Mouse (Mus musculus): Measurements from ENCODE around the gene Mboat1.

Gene Mboat1

DNA sequence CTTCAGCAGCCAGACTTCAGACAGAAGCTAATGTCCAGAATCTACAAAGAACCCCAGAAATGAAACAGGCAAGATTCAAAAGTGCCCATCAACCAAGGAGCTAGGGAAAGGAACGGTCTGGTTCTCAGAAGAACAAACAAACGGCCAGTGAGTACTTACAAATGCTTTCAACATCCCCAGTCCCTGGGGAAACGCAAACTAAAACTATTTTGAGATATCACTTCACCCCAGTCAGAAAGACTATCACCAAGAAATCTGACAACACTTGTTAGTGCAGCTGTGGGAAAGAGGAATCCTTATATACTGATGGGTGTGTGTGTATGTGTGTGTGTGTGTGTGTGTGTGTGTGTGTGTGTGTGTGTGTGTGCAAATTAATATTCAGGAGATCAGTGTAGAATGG, 116.4 kb downstream of the Mboat1 start:
- peak in 1 of 2 experiments; percentile 28 for DNase-seq

DNA sequence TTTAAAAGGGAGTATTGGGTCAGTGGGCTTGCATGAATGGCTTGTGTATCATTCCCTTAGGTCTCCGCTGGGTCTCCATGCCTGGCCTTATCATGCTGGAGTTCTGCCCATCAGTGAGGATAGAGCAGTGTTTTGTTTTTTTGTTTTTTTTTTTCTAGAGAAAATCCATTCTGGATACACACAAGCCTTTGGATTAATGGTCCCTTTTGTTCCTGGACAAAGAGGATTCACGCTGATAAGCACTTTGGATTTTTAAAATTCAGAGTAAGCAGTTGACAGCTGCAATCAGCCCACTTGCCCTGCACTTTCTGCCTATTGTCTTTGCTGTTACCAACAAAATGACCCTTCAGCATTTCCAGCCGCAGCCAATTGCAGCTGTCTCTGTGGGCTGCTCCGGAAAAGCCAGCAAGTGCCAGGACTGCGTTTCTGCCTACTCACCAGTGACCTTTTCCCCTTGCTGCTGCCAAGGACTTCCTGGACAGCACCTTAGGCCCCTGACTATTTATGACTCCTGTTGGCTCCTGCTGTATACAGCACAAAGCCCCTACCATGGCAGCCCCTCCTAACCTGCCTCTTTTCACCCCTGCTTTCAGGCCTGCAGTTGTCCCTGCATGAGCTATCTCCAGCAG, 117.5 kb downstream of the Mboat1 start:
- peak; percentile 15 to 25 for DNase-seq

DNA sequence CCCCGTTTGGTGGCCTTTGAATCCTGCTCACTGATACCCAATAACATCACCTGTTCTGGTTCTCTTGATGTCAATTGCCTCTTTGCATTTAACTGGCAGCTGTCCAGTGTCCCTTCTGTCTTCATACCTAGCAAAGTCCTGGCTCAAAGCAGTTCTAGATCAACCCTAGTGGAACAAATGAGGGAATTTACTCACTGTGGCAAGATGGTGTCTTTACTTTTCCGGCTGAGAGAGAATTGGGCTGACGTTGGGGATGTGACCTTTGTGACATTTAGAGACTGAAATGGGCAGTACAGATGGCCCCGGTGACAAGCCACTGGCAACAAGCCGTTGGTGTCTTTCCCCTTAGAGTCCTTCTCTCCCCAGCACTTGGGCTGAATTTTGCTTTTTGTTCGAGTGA, 118.1 kb downstream of the Mboat1 start:
- no peak for DNase-seq

DNA sequence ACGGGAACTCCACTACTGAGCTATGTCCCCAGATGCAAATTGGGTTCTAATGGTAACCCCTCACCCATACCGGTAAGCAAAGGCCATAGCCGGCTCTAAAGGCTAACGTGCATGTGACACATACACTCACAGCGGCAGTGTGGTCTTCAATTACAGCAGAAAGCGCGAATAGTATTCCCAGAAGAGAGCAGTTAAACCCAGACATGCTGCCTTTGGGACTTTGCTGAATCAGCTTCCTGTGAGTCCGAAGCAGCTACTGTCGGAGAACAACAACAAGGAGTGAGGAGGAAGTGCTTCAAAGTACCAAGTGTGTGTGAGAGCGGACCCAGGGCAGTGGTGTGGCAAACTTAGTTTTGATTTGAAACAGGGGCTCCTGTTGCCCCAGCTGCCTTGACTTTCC, 122.5 kb downstream of the Mboat1 start:
- DNase-seq: no peak

DNA sequence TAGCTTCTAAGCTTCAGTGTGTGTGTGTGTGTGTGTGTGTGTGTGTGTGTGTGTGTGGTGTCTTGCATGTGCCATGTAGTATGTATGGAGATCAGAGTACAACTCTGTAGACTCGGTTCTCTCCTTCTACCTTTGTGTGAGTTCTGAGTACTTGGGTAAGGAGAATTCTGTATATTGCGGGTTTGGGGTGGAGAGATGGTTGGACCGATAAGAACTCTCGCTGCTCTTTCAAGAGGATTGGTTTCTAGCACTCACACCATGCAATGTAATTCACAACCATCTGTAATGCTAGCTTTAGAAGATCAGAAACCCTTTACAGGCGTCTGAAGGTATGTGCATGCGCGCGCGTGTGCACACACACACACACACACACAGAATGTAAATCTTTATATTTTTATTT, 123.0 kb downstream of the Mboat1 start:
- no peak for DNase-seq

DNA sequence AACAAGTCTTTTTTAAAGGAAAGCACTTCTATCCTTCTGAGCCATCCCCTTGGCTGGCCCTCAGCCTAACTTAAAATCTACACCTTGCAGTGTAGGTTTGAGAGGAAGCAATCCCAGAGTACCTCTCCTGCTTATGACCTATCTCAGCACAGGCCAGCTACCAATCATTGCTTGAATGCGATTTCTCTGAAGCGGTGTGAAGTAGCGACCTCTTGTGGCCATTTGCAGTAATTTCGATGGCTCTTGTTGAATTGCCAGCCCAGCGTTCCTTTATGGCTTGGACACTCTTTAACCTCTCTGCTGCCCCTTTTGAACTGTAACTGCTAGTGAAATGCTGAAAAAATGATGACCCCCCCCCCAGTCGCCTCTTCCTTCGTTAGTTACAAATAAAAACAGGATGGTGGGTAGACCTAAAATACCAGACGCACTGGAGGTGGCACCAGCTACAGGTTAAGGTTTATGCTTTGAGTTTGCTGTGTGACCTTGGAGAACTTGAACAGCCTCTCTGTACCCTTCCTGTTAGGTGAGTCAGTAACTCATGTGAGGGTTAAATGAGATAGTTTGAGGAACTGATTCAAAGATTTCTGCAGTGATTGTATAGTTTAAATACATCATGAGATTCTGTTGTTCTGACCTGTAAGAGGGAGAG, 123.7 kb downstream of the Mboat1 start:
- peak; percentile 60 to 67 for DNase-seq

DNA sequence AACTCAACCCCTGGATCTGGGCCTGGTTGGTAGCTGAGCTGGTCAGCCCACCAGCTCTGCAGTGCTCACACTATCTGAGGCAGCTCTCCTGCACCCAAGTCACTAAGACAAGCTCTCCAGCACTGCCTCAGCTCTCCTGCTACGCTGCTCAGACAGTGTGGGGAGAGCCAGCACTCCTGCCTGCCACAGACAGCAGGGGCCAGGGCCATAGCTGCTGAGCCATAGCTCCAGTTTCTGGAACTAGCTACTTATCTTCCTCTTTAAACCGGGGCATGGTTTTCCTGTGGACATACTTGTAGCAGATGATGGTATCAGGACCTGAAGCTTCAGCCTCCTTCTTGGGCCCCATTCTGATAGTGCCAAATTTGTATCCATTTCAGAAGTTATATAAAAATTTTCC, 127.4 kb downstream of the Mboat1 start:
- no peak for DNase-seq

DNA sequence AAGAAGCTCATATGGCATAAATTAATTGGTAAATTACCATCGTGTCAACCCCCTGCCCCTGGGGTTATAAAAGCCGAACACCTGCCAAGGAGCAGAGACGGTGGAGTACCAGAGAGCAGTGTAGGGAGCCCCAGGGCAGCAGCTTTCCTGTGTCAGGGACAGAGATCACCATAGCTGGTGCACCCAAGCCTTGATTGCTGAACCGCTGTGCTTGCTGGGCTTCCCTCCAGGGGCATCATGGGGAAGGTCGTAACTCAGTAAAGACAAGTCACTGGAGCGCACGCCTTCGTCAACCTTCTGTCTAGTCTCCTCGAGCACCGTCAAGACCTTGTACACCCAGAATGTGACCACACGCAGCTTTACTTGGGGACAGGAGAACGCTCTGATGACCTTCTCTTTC, 128.0 kb downstream of the Mboat1 start:
- DNase-seq: no peak

DNA sequence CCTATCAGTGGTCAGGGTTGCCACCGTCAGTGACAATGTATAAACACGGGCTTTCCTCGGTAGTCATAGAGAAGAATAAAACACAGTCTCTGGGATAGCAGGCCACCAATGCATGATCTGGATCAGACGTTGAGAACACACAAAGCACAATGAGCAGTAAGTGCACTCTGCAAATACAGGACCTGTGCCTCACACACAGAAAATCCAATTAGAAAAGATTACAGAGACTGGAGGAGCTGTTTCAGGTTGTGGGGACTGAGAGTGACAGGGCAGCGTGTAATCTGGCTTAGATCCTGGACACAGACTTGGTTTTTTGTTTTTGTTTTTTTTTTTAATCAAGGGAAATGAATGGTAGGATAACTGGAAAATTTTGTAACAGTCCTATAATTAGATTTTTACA, 128.5 kb downstream of the Mboat1 start:
- no peak for DNase-seq

DNA sequence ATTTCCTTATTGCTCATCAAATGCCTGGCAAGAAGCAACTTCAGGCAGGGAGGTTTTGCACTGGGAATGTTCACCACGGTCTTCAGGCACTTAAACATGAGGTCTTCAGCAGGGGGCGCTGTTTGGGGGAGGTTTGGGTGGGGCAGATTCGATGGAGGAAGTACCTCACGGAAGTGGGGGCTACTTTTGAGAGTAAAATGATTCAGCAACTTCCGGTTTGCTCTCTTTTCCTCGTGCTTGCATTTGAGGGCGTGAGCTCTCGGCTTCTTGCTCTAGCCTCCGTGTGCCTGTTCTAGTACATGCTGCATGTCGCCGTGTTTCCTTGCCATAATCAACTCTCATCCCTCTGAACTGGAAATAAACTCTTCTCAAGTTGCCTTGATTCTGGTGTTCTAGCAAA, 129.7 kb downstream of the Mboat1 start:
- no peak for DNase-seq

DNA sequence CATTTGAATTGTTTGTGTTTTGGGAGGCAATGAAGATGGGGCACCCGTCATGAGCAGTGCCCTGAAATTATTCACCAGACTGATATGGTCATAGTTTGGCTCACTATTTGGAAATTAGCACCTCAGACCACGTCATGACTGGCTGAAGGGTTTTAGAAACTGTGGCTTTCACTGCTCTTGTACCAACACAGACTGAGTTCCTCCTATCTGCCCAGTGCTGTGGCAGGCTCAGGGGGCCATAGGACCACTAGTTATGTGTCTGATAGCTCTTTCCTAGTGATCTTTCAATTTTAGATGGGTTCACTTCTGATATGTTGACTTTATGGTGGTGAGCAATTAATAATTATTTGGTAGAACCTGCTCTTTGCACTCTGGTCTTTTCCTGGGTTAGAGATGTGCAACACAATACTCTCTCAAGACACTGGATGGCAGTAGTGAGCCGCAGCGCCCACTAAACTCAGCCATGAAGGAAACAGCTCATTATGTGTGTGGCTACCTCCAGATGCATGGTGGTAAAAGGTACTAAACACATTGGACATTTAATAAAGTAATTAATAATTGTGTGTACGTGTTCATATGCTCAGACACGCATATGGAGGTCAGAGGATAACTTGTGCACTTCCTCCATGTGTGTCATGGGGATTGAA, 135.9 kb downstream of the Mboat1 start:
- peak in 1 of 2 experiments; percentile 6 for DNase-seq
